Mouse (Mus musculus) gastrocnemius, adult 18-20 months (tissue): ENCODE results near the gene Usp29. TPM values are rescaled to one million over a fixed set of nuclear protein-coding genes. Genes with fewer than 3 reads are reported as not detected.

Experiments
- DNase-seq: peaks from one replicate; pipeline ENCODE4 v3.0.0; 2021; ENCODE audit warnings: low spot score
- long read RNA-seq, 2 experiments: library from polyadenylated mRNA; stranded (forward); transcript quantifications; one replicate each; pipeline ENCODE4 v2.0.0; 2021
- total RNA-seq, 2 experiments: library from RNA; stranded (reverse); gene quantifications; 2 replicates each; pipeline ENCODE4 v1.2.3; 2021

Usp29 gene
- under 1 TPM in 1 of 2 experiments, not detected in 1; 0.39 TPM for total RNA-seq
- long read RNA-seq, experiment 1, result 0 reads
- long read RNA-seq, experiment 2, result 0 reads

DNA sequence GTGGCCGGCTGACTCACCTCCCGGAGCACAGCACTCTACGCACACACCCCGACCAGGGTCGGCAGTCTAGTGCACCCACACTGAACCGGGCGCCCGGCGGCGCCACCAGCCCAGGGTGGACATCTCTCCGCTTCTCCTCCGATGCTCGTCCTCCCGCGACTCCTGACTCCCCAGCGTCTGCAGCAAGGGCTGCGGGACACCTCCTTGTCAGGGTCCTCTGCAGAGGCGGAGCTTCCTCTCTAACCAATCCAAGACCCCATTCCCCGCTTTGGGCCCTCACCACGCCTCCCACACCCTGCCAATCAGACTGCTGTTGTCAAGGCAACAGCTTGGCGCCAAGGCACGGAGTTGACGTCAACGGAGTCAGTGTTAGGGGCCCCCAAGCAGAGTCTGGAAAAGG is at the start of gene Usp29, which contains the start of gene Peg3:
TSS of gene Usp29 (plus strand) at position 338 of the 400 bp plus-strand sequence.
TSS of gene Peg3 (minus strand) at position 191 of the 400 bp plus-strand sequence.
- DNase-seq, result peak; percentile 48

DNA sequence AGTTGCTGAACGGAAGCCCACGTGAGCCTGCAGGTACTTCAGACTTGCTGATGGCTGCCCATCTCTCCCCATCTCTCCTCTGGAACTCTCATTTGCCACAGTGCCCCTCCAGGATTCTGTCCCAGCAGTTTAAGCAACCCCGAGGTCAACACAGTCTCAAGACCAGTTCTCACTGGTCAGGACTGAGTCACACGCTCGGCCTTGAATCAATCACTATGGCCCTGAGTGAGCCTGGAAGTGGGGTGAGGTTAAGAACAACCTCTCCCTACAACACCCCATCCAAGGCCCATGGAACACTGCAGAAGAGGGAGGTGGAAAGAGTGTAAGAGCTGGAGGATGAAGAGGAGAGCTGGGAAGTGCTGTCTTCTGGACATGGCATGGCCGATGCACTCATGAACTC is 44.9 kb upstream of the Usp29 start:
- DNase-seq, result no peak

DNA sequence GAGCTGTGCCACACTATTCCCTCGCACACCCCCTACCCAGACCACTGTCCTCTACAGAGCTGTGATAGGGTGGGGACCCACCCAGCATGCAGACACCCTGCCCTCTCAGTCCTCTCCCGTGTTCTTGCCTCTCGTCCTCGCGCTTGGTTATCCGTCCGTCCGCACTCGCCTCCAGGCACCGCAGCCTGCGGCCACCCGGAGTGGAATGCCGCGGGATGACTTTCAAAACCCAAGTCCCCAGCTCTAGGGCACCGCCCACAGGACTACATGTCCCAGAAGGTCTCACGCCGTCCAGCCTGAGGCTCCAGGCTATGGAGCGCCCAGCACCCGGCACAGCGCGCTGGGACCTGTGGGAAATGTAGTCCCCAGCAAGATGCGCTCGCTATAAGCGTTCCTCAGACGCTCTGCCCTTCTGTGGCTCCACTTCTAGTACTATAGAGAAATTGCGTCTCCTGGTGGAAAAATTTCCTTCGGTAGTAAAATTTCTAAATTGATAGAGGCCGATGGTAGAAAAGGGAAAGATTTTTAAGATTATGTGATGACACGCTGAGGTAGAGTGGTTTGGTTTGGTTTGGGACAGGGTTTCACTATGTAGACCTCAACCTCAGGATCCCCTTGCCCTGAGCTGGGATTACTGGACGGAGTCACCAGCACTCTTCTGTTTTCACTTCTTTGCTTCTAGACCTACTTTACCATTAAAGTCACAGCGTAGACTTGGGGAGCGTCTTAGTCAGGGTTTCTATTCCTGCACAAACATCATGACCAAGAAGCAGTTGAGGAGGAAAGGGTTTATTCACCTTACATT is 33.9 kb upstream of the Usp29 start, which contains the start of gene Zim1:
TSS of gene Zim1 (minus strand) at position 210 of the 805 bp plus-strand sequence.
- peak; percentile 85 for DNase-seq

DNA sequence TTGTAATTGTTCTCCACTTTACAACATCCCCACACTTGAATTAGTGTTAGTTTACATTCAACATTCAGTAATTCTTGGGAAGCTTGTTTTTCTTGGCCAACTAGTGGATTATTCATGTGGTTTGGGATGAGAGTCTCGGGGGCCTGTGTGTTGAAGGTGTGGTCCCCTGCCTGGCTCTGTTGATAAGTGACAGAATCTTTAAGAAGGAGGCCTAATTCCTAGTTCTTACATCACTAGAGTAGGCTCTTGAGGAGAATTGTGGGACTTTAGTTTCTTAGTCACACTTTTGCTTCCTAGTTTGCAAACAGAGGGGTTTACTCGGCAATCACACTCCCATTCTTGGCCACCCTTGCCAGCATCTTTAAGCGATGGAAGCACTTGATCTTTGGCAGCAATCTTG is 31.1 kb upstream of the Usp29 start:
- DNase-seq, result no peak

DNA sequence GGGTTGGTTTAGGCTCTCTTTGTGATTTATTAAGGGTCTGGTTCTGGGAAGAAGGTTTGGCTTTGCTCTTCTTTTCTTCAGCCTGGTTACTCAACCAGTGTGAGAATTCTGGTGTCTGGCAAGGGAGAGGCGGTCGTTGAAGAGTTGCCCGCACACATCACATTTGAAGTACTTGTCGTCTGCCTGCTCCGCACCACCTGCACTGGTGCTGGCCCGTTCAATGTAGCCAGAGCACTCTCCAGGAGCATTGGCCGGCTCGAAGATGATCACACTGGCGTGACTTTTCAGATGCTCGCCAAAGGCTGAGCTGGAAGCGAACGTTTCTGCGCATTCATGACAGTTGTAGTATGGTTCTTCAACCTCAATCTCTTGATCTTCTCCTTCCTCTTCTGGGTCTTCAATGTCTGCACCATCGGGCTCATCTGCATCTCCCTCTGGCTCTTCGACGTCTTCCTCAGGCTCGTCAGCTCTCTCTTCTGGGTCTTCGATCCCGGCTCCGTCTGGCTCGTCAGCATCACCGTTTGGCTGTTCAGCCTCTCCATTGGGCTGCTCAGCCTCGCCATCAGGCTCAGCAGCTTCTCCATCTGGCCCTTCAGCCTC is 22.9 kb upstream of the Usp29 start:
- no peak for DNase-seq

DNA sequence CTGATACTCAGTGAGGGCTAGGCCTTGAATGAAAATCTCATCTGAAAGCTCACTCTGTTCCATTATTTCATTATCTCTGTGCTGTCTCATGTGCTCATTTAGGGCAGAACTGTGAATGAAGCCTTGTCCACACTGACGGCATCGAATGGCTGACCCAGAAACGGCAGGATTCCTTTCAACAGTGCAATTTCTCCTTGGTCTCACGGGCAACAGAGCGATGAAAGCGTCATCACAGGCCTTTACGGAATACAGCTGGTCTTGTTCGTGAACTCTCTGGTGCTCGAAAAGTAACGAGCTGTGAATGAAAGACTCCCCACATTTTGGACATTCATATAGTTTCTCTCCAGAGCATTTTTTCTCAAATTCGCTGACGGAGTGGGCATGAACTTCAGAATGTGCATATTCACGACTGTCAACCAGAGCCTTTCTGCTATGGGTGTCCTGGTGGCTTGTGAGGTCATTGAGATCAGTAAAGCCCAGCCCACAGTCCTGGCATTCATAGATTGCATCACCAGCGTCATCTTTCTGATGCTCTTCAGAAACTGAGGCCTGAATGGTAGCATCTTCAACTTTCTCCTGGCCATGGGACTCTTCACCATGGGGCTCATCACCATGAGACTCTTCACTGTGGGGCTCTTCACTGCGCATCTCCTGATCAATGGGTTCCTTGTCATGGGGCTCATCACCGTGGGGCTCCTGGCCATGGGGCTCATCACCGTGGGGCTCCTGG is 21.8 kb upstream of the Usp29 start:
- no peak for DNase-seq

DNA sequence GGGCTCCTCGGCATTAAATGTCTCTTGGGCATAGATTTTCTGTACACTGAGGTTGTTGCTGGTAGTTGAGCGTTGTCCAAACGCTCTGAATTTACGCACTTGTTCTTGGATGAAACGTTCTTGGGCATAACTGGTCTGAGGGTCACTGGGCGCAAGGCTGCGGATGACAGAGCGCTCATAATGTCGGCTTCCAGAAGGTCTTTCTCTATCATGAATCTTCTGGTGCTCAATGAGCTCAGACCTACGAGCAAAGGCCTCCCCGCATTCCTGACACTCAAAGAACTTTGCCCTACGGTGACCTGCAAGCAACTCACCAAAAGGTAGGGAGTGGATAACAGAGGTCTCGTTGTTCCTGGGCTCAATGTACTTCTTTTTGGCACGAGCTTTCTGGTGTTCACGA is 21.0 kb upstream of the Usp29 start:
- no peak for DNase-seq

DNA sequence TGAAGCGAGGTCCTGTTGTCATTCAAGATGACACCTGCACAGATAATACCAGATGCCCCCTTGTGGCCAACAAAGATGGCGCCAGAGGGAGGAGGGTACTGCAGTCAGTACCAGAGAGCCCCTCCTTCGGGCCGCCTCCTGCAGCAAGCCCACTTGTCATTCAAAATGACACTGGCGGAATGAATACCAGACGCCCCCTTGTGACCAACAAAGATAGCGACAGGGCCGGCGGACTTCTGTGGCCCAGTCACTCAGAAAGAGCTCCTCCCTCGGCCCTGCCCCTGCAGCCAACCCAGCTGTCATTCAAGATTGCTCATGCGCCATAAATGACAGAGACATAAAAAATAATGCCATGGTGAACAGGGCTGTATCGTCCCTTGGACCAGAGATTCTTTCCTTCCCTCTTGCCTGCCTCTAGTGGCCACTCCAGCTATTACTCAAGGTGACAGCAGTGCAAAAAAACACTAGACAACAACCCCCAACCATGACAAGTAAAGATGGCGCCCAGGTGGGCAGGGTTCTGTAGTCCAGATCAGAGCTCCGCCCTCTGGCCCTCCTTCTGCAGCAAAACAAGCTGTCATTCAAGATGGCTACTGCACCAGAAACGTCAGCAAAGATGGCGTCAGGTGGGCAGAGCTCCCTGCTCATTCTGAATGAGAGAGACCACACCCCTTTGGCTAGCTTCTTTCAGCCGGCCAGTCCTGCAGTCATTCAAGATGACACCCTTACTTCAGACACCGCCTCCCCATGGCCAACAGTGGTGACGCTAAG is 2.8 kb upstream of the Usp29 start:
- DNase-seq, result peak; percentile 82

DNA sequence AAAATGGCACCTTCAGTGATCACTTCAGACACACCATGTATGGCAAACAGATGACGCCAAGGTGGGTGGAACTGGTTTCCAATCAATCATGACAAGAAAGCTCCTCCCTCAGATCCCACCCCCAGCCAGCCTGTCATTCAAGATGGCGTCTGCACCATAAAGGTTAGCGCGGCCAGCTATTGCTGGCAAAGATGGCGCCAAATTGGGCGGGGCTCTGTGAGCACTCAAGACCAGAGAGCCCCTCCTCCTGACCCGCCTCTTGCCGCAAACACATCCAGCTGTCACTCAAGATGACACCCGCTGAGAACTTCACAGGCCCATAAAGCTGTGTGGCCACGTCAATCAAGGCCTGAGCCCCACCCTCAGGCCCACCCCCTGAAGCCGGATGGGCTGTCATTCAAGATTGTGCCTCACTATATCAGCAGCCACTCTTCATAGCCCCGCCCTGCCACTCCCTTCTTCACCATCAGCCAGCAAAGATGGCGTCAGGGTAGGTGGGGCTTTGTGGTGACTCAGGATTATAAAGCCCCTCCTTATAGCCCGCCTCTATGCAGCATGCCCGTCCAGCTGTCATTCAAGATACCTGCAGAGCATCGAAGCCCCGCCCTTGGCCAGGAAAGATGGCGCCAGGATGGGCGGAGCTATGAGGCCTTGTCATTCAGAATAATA is 2.0 kb upstream of the Usp29 start:
- peak; percentile 92 for DNase-seq

DNA sequence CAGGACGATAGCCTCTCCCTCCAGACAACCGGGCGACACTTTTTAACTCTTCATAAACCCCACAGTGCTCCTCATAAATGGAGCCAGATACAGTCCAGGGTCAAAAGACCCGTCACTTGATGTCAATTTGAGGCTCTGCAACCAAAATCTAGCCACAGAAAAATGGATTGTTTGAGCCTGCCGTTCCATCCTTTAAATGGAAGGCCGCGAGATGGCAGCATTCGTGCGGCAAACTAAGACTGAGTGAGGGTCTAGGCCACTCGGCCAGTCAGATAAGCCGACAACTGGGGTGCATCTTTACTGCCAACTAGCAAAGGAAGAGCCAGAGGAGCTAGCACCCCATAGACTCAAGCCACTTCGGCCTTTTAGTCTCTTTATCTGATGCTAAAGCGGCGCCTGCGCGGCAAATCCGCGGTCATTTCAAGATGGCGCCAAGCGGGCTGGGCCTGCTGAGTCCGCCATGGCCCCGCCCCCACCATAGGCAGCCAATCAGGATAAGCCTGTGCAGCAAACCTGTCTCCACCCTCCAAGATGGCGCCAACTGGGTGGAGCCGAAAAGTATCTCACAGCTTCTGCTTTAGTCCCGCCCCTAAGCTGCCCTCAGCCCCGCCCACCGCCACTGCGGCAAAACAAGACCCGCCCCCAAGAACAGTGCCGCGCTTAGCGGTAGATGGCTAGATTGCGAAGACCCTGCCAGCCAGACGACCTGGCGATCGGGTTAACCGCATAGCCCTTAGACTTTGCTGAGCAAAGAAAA is 1.1 kb upstream of the Usp29 start:
- DNase-seq, result peak; percentile 96

DNA sequence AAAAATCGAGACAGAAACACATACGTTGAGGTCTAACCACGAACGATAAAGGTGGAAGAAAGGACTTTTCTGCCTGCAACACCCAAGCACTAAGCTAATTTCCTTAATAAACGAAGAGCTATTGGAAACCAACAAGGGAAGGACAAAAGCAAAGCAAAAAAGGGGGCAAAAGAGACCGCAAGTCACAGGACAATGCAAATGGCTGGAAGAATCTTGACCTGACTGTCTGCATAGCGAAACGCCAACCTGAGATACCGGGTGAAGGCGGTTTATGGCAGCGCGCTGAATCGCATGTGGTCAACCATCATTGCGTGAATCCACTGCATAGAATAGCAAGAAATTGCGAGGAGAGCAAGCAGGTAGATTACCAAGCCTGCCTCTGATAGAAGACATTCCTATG is 423 bp downstream of the Usp29 start:
- DNase-seq, result no peak

DNA sequence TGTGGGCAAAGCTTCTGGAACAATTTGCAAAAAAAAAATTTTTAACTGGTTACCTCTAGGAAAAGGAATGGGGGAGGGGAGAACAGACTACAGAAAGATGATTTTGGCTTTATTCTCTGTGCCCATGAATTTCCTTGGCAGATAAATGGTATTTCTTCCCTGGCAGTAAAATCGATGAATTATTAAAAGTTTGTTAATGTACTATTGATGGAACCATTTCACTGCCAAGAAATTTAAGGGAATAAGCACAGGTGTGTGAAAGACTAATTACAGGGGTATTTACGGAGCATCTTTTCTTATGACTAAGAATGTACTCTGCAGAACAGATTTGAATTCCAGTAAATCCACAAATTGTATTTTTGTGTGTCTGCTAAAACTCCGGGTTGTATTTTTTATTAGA is 995 bp downstream of the Usp29 start:
- DNase-seq, result no peak

DNA sequence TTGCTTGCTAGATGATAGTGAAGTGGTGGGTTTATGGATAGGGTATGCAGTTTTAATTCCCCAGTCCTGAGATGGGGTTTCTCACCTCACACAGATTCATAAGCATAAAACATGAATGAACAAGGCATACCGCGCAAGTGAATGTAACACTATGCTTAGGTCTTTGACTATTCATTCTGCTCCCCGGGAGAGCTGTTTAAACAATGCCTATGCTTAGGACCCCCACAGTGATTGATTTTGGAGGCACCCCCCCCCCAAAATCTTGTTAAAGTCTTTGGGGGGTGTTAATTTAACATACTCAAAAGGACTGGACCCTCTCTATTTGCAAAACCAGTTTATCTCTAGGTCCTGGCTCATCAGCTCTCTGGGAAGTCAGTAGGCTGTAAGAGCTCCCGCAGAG is 1.6 kb downstream of the Usp29 start:
- no peak for DNase-seq

DNA sequence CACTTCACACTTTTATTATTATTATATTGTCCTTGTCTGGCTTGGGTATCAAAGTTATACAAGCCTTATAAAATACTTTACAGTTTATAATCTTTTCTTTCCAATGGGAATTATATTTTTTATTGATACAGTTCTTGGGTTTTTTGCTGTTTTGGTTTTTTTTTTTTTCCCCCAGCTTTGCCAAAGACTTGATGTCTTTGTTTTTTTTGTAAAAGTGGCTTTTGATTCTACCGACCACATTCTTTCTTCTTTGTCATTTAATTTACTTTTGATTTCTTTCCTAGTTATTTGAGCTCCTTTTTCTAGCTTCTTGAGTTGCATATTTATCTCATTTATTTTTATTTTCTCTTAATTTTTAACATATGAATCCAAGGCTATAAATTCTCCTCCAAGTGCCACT is 5.7 kb downstream of the Usp29 start:
- DNase-seq, result no peak

DNA sequence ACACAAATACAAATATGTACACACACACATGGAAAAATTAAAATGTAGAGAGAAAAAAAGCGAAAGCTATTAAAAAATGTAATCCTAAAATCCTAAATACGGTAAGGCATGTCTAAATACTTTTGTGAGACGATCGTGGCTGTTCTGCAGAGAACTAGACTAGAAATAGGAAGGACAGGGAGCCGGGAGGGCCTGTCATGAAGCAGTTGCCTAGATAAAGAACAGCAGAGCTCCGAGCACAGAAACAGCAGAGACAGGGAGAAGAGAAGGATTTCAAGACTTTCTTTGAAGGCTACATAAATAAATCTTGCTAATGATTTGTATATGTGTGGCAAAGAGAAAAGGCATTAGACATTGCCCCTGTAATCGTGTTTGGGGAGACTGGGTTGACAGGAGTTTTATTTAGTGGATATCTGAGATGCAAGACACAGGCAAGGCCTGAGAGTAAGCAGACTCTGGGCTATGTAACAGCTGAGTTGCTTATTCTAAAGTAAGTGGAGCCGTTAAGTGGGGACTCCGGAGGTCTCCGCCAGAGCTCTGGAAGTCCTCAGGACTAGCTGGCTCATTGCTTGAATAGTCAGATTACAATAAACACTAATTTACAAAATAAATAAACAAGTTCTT is 14.0 kb downstream of the Usp29 start:
- no peak for DNase-seq

DNA sequence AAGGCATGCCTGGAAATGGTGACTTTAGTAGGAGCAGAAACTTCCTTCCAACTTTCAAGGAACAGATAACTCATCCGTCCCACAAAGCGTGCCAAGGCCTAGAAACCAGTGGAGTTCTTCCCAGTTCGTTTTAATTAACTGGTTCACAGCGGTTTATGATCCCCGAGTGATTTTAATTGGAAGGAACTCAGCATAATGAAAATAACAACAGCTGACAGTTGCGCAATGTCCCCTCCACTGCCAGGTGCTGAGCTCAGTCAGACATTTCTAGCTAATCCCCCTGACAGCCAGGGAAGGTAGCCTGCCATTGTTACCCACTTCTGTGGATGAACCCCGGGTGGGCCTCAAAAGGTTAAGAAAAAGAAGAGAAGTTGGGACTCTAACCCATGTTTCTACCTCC is 18.8 kb downstream of the Usp29 start:
- peak; percentile 72 for DNase-seq

DNA sequence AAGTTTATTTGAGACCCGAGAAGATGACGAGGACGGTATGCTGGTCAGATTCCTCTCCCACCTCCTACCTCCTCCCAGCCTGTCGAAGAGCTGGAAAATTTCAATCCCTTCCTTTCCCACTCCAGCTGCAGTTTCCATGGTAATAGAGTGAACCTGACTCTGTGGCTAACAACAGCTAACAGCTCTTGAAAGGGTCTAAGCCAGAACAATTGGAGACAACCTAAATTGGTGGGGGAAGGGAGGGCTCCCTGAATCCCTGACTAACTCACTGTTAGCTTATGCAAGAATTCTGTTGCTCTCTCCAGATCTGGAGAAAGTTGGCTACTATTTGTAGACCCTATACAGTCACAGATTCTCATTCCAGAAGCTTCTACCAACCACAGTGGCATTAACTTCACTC is 23.1 kb downstream of the Usp29 start:
- no peak for DNase-seq

DNA sequence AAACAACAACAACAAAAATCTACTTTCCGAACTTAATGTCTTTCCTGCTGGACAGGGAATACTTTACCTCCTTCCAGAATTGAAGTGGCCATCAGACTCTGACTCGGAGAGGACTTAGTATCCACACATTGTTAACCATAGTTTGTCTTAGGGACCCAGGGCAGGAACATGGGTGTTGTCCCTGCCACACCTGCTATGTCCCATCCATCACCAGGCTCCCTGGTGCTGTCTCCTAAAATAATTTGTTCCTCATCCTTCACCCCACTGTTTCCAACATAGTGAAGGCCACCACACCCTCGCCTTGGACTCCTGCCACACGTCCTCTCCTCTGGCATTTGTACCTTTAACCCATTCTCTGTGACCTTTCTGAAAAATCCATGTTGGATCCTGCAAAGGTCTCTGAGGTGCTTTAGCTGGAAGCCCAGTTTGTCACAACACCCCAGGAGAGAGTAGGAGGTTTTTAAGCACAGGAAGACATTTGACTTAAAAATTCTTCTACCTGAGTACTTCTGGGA is 26.5 kb downstream of the Usp29 start:
- DNase-seq, result no peak

DNA sequence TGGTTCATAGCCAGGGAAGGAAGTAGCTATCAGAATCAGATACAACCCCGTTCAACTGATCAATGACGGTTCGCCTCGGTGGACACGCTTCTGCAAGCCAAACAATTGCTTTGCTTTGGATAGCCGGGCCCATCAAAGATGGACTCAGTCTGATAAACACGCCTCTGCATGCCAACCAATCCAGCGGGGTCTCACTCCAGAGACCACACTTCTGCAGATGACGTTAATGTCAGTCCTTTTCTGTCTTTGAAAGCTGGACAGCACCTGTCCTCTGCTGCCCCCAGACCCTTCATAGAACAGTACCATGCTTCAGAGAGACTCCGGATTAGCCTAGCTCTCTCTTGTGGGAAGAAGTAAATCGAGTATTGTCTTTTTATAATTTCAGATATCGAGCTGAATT is 29.3 kb downstream of the Usp29 start:
- no peak for DNase-seq
